Comparison of ENCODE assay signal across 8 mouse cellular contexts in genomic region chr16:10544995-10545622, GRCm38 (mm10). TPM values are rescaled to one million over a fixed set of nuclear protein-coding genes. Genes with fewer than 3 reads are reported as not detected.
DNase-seq lines count a peak whose midpoint lies in the region; ATAC-seq and TF ChIP-seq lines count a peak whose summit lies in the region.

Gene Clec16a (plus strand): TSS chr16:10545339.

- peak; percentile 69 for ATAC-seq in Patski
- ATAC-seq in hindbrain, embryonic 13.5 days (ENCODE audit: low FRiP score): peak; percentile 90

- peak; percentile 87 for DNase-seq in Patski (ENCODE audit: low read depth, low spot score)
- DNase-seq in cerebellum, postnatal 14 days: peak; percentile 97
- peak; percentile 94 to 95 for DNase-seq in frontal cortex, postnatal 14 days (ENCODE audit: low spot score in 2 of 2)
- peak; percentile 89 for DNase-seq in layer of hippocampus, postnatal 25 days (ENCODE audit: extremely low spot score in 1 of 2, low spot score in 1 of 2)
- DNase-seq in lung, postnatal 25 days (ENCODE audit: low spot score): peak; percentile 97
- peak; percentile 96 for DNase-seq in retina, embryonic 14.5 days (ENCODE audit: low spot score)
- DNase-seq in thymus, postnatal 4 days: peak; percentile 97

- H3K4me2 ChIP-seq in hindbrain, embryonic 13.5 days: peak within 1 kb of the TSS; percentile 73

- peak within 1 kb of the TSS; percentile 67; the same call in 1 of the 2 replicates for H3K27ac ChIP-seq in hindbrain, embryonic 13.5 days

- peak within 1 kb of the TSS; percentile 85 for H3K4me3 ChIP-seq in hindbrain, embryonic 13.5 days

- POLR2A ChIA-PET in Patski (lab: Charles Lee): interaction anchor here (1.0 kb wide), 1 partner anchor 9 kb away, joined by 3 read pairs; no protein-coding TSS in a partner anchor

- H3K27me3 ChIP-seq in Patski: no peaks in the 10 kb centered on the region
- H3K27me3 ChIP-seq in hindbrain, embryonic 13.5 days: no peaks in the 10 kb centered on the region

- in situ Hi-C loops in Patski (cut with MboI; ENCODE audit: low pct_unique_long_range_greater_than_20kb): no loop called here

- WGBS in hindbrain, embryonic 13.5 days: under 1% methylated on average over 58 of the region's 58 CpGs

- H3K36me3 ChIP-seq in hindbrain, embryonic 13.5 days: no peaks in the 10 kb centered on the region

- H3K4me1 ChIP-seq in hindbrain, embryonic 13.5 days (replicated peaks): peaks cover 45% of the 10 kb centered on the region

- H3K9ac ChIP-seq in hindbrain, embryonic 13.5 days: peak within 1 kb of the TSS; percentile 83

- no peaks in the 10 kb centered on the region for H3K9me3 ChIP-seq in hindbrain, embryonic 13.5 days

- no peak for TF ChIP-seq CTCF in Patski (IDR thresholded peaks at IDR 0.05)

- CTCF ChIA-PET in Patski (lab: Charles Lee): no interaction called here

RNA-seq across cellular contexts. Expression of gene Clec16a, which starts in this region (rescaled TPM):
- polyA plus RNA-seq in Patski (2021): 21.3 TPM
- polyA plus RNA-seq in hindbrain, embryonic 13.5 days (2015; fragmentation: Nextera tagmentation; extraction: Ambion mirVana): 69.7 and 71.6 TPM in 2 replicates
- total RNA-seq in layer of hippocampus, postnatal 25 days (2021): 10 to 100 TPM; 97.5 to 98.9 TPM

Comparison
In these comparisons a context has a peak if more than half of its experiments do, and no peak if none do; other contexts are left out.
1. Peak in every context shown above with its lines: DNase-seq, ATAC-seq, H3K4me3 ChIP-seq and H3K27ac ChIP-seq.